In the genomic region with DNA sequence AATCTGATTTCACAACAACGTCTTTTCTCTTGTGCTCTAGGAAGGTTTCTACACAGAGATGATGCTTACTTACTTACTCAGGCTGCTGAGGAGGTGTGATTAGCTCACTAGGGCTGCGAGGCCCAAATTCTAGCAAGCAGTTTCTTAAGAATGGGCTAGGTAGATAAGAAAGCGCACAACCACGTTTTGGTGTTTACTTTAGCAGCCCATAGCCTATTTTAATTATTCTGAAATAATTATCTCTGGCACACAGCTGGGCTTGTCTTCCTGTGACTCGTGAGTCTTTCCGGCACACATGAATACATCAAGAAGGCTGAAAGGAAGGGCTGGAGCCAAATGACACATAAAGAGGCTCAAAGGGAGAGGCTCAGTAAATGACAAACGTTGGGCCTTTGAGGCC, we compare ENCODE assay signal across 17 mouse cellular contexts.
DNase-seq lines count a peak whose midpoint lies in the region; ATAC-seq and TF ChIP-seq lines count a peak whose summit lies in the region.
"Had no signal": no experiment of that assay in that cellular context is flagged by ENCODE, and none has a peak within 500 bp of the region (broad histone marks: within the 10 kb centered on the region; RNA-seq: fewer than 3 reads in every experiment).

No protein-coding gene starts in this region.

- H3K9me3 ChIP-seq in midbrain, embryonic 14.5 days (ENCODE audit: control insufficient read depth, low read length): no peaks in the 10 kb centered on the region
- no peaks in the 10 kb centered on the region for H3K9me3 ChIP-seq in midbrain, postnatal 0 days (ENCODE audit: low read length)
- no peaks in the 10 kb centered on the region for H3K9me3 ChIP-seq in liver, embryonic 16.5 days (replicated peaks; ENCODE audit: control insufficient read depth, low read length)
- no peaks in the 10 kb centered on the region for H3K9me3 ChIP-seq in limb, embryonic 10.5 days (replicated peaks)
- H3K9me3 ChIP-seq: heart, embryonic 12.5 days; hindbrain, embryonic 12.5 days; midbrain, embryonic 15.5 days had no signal

- H3K9ac ChIP-seq in midbrain, embryonic 14.5 days (replicated peaks; ENCODE audit: low read length): no peak overlapping the region
- no peak overlapping the region for H3K9ac ChIP-seq in midbrain, postnatal 0 days (replicated peaks; ENCODE audit: low read length, poor library complexity, severe bottlenecking)
- no peak overlapping the region for H3K9ac ChIP-seq in liver, embryonic 16.5 days (ENCODE audit: low read depth, low read length)
- H3K9ac ChIP-seq: heart, embryonic 12.5 days; hindbrain, embryonic 12.5 days; midbrain, embryonic 15.5 days had no signal

- H3K4me3 ChIP-seq in kidney, adult 2 months (ENCODE audit: insufficient read depth, low read depth, low read length): no peak overlapping the region
- no peak overlapping the region for H3K4me3 ChIP-seq in midbrain, embryonic 14.5 days (replicated peaks; ENCODE audit: low read depth, low read length)
- no peak overlapping the region for H3K4me3 ChIP-seq in midbrain, postnatal 0 days (ENCODE audit: low read depth, low read length)
- H3K4me3 ChIP-seq in liver, embryonic 16.5 days (ENCODE audit: low read depth, low read length): no peak overlapping the region
- H3K4me3 ChIP-seq in limb, embryonic 10.5 days: no peak overlapping the region
- H3K4me3 ChIP-seq: heart, embryonic 12.5 days; hindbrain, embryonic 12.5 days; midbrain, embryonic 15.5 days had no signal

- WGBS in kidney, adult 2 months: 45% methylated on average over 7 of the region's 7 CpGs
- WGBS in midbrain, embryonic 14.5 days: 47% methylated on average over 7 of the region's 7 CpGs
- WGBS in midbrain, postnatal 0 days: 47% methylated on average over 7 of the region's 7 CpGs
- 14% methylated on average over 7 of the region's 7 CpGs for WGBS in liver, embryonic 16.5 days (ENCODE audit: insufficient replicate concordance)
- WGBS in limb, embryonic 10.5 days: 72% methylated on average over 7 of the region's 7 CpGs

- no peak for ATAC-seq in midbrain, embryonic 14.5 days (ENCODE audit: low FRiP score, low TSS enrichment)
- ATAC-seq in midbrain, postnatal 0 days (ENCODE audit: low FRiP score): no peak
- ATAC-seq in liver, embryonic 16.5 days (ENCODE audit: low read depth): peak; percentile 30; the same call in 1 of the 2 replicates
- peak; percentile 92 for ATAC-seq in megakaryocyte-erythroid progenitor cell, adult 5-6 weeks (replicated peaks; ENCODE audit: low FRiP score, low TSS enrichment, poor library complexity, severe bottlenecking)
- ATAC-seq: inflammation-experienced regulatory T-cells, adult 6 months; midbrain, embryonic 15.5 days had no signal

- no peak for TF ChIP-seq POLR2A in kidney, adult 2 months (IDR thresholded peaks at IDR 0.05; ENCODE audit: low read depth, low read length)

- TF ChIP-seq CTCF in kidney, adult 2 months (conservative IDR thresholded peaks at IDR 0.05; ENCODE audit: insufficient read depth, insufficient read length, low read depth, low read length): no peak
- no peak for TF ChIP-seq CTCF in midbrain, postnatal 0 days (IDR thresholded peaks at IDR 0.05)

- peak; percentile 19 for DNase-seq in kidney, adult 2 months
- no peak for DNase-seq in kidney, postnatal 4 days
- DNase-seq in midbrain, embryonic 14.5 days: peak; percentile 12
- no peak for DNase-seq in midbrain, postnatal 0 days (ENCODE audit: low spot score)
- DNase-seq in limb, embryonic 10.5 days (ENCODE audit: low spot score): no peak
- DNase-seq in left cerebral cortex, adult 18-20 months (ENCODE audit: low spot score in 2 of 2): no peak
- DNase-seq: cerebellum, postnatal 10 days; gastrocnemius, postnatal 14 days; kidney, postnatal 25 days; left cerebral cortex, postnatal 4 days; right cerebral cortex, adult 18-20 months had no signal

- H3K27me3 ChIP-seq in kidney, adult 2 months (replicated peaks; ENCODE audit: control insufficient read depth, insufficient read depth, low read length): no peaks in the 10 kb centered on the region
- H3K27me3 ChIP-seq in midbrain, embryonic 14.5 days (ENCODE audit: control insufficient read depth, insufficient read depth, low read length): no peaks in the 10 kb centered on the region
- H3K27me3 ChIP-seq in midbrain, postnatal 0 days (ENCODE audit: insufficient read depth, low read length): no peaks in the 10 kb centered on the region
- no peaks in the 10 kb centered on the region for H3K27me3 ChIP-seq in liver, embryonic 16.5 days (ENCODE audit: control insufficient read depth, insufficient read depth, low read depth, low read length)
- no peaks in the 10 kb centered on the region for H3K27me3 ChIP-seq in limb, embryonic 10.5 days (ENCODE audit: low read depth, poor library complexity, severe bottlenecking)
- H3K27me3 ChIP-seq: heart, embryonic 12.5 days; hindbrain, embryonic 12.5 days; midbrain, embryonic 15.5 days had no signal

- H3K27ac ChIP-seq in kidney, adult 2 months (ENCODE audit: insufficient read depth, low read depth, low read length): no peak overlapping the region
- H3K27ac ChIP-seq in midbrain, embryonic 14.5 days (replicated peaks; ENCODE audit: low read depth, low read length): no peak overlapping the region
- H3K27ac ChIP-seq in midbrain, postnatal 0 days (ENCODE audit: low read depth, low read length): no peak overlapping the region
- H3K27ac ChIP-seq in liver, embryonic 16.5 days (ENCODE audit: low read length): no peak overlapping the region
- H3K27ac ChIP-seq in limb, embryonic 10.5 days: no peak overlapping the region
- H3K27ac ChIP-seq: hindbrain, embryonic 12.5 days; midbrain, embryonic 15.5 days had no signal

- H3K4me1 ChIP-seq in kidney, adult 2 months (ENCODE audit: control insufficient read depth, insufficient read depth, low read length): no peaks in the 10 kb centered on the region
- no peaks in the 10 kb centered on the region for H3K4me1 ChIP-seq in midbrain, embryonic 14.5 days (ENCODE audit: control insufficient read depth, insufficient read depth, low read length)
- H3K4me1 ChIP-seq in midbrain, postnatal 0 days (ENCODE audit: insufficient read depth, low read length): no peaks in the 10 kb centered on the region
- no peaks in the 10 kb centered on the region for H3K4me1 ChIP-seq in liver, embryonic 16.5 days (ENCODE audit: control insufficient read depth, low read depth, low read length)
- H3K4me1 ChIP-seq in limb, embryonic 10.5 days: no peaks in the 10 kb centered on the region
- H3K4me1 ChIP-seq: heart, embryonic 12.5 days had no signal

- H3K36me3 ChIP-seq in kidney, adult 2 months (ENCODE audit: control insufficient read depth, insufficient read depth, low read length): no peaks in the 10 kb centered on the region
- H3K36me3 ChIP-seq in midbrain, embryonic 14.5 days (ENCODE audit: control insufficient read depth, insufficient read depth, low read length): no peaks in the 10 kb centered on the region
- H3K36me3 ChIP-seq in midbrain, postnatal 0 days (ENCODE audit: insufficient read depth, low read length): no peaks in the 10 kb centered on the region
- H3K36me3 ChIP-seq in liver, embryonic 16.5 days (ENCODE audit: control insufficient read depth, insufficient read depth): no peaks in the 10 kb centered on the region
- no peaks in the 10 kb centered on the region for H3K36me3 ChIP-seq in limb, embryonic 10.5 days
- H3K36me3 ChIP-seq: heart, embryonic 12.5 days; hindbrain, embryonic 12.5 days; midbrain, embryonic 15.5 days had no signal

- no peak overlapping the region for H3K4me2 ChIP-seq in midbrain, embryonic 14.5 days (ENCODE audit: low read length)
- no peak overlapping the region for H3K4me2 ChIP-seq in midbrain, postnatal 0 days (ENCODE audit: low read depth, low read length, poor library complexity, severe bottlenecking)
- no peak overlapping the region for H3K4me2 ChIP-seq in liver, embryonic 16.5 days (ENCODE audit: low read depth, low read length)
- H3K4me2 ChIP-seq: heart, embryonic 12.5 days; hindbrain, embryonic 12.5 days; midbrain, embryonic 15.5 days had no signal

Comparison
In these comparisons a context has a peak if more than half of its experiments do, and no peak if none do; other contexts are left out.
1. DNase-seq: peak in kidney, adult 2 months (single experiment) and midbrain, embryonic 14.5 days (single experiment); none in kidney, postnatal 4 days (0 of 2), midbrain, postnatal 0 days (single experiment), limb, embryonic 10.5 days (single experiment) and left cerebral cortex, adult 18-20 months (0 of 2).
2. ATAC-seq: peak in liver, embryonic 16.5 days (single experiment) and megakaryocyte-erythroid progenitor cell, adult 5-6 weeks (single experiment); none in midbrain, embryonic 14.5 days (single experiment) and midbrain, postnatal 0 days (single experiment).